Mouse (Mus musculus): ENCODE measurements at regions not wholly inside any gene's neighbourhood (a gene's known extent, or its start where the extent isn't known, plus 50 kb on each side); places are given as distances from the start of the nearest gene placed in this dataset.

DNA sequence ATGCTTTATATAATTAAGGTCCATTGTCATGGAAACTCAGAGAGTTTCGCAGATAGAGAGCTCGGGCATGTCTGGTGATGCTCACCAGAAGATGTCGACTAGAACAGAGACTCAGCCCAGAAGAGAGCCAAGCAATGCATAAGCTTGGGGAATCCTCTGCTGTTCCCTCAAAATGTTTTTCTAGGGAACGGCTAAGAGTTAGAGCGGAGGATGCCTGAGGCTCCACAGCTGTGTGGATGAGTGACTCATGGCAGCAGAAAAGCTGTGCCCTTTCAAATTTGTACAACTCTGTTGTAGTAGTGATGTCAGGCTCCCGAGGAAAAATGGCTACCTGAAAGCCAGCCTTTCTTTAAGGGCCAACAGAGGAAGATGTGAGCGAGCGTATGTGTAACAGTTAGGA lies 586.2 kb upstream of the Fam19a5 start:
- Histone ChIP-seq H3K4me1 (ENCODE audit: control insufficient read depth) (no peaks in the 10 kb centered on the region), H3K36me3 (ENCODE audit: control insufficient read depth) (no peaks in the 10 kb centered on the region), H3K4me3 (replicated peaks) (no peak overlapping the region), H3K9me3 (ENCODE audit: control insufficient read depth, low read length) (peaks cover 30% of the 10 kb centered on the region), H3K27me3 (ENCODE audit: control insufficient read depth) (no peaks in the 10 kb centered on the region)
- TF ChIP-seq GATA1 (IDR thresholded peaks at IDR 0.05; ENCODE audit: low read length) (no peak), TAL1 (IDR thresholded peaks at IDR 0.05; ENCODE audit: low read length) (no peak)

DNA sequence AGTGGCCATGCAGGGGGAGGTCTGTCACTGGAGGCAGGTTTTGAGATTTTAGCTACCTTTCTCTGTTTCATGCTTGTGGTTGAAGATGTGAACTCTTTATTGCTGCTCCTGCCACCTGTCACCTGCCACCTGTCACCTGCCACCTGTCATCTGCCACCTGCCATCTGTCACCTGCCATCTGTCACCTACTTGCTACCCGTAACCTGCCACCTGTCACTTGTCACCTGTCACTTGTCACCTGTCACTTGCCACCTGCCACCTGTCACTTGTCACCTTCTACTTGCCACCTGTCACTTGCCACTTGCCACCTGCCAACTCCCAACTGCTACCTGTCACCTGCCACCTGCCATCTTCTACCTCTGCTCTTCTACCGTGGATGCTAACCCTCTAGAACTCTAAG lies 581.2 kb upstream of the Fam19a5 start:
- H3K4me1 ChIP-seq (ENCODE audit: control insufficient read depth) = no peaks in the 10 kb centered on the region
- no peak for TF ChIP-seq GATA1 (IDR thresholded peaks at IDR 0.05; ENCODE audit: low read length)
- no peak for TF ChIP-seq TAL1 (IDR thresholded peaks at IDR 0.05; ENCODE audit: low read length)
- H3K4me3 ChIP-seq (replicated peaks) = no peak overlapping the region
- H3K27me3 ChIP-seq (ENCODE audit: control insufficient read depth) = no peaks in the 10 kb centered on the region
- peaks cover 28% of the 10 kb centered on the region for H3K9me3 ChIP-seq (ENCODE audit: control insufficient read depth, low read length)
- no peaks in the 10 kb centered on the region for H3K36me3 ChIP-seq (ENCODE audit: control insufficient read depth)

DNA sequence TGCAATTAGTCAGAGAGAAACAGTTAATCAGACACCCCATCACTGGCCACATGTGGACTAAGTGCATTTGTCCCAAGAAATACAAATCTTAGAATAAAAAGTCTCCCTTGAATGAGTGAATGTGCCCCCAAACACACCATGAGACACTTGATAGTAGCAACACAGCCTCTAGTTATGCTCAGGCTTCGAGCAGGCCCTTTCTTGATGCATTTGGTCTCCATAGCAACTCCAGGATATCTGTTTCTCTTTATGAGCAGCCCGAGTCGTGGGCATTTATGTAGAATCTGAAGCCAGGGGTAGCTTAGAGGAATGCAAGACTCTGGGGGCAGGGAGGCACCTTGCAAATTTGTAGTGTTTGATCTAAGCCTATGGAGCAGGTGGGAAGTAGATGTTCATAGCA lies 580.6 kb upstream of the Fam19a5 start:
- H3K9me3 ChIP-seq (ENCODE audit: control insufficient read depth, low read length) = peaks cover 32% of the 10 kb centered on the region
- no peaks in the 10 kb centered on the region for H3K4me1 ChIP-seq (ENCODE audit: control insufficient read depth)
- no peaks in the 10 kb centered on the region for H3K27me3 ChIP-seq (ENCODE audit: control insufficient read depth)
- H3K36me3 ChIP-seq (ENCODE audit: control insufficient read depth) = no peaks in the 10 kb centered on the region
- H3K4me3 ChIP-seq (replicated peaks) = no peak overlapping the region
- no peak for TF ChIP-seq TAL1 (IDR thresholded peaks at IDR 0.05; ENCODE audit: low read length)
- TF ChIP-seq GATA1 (IDR thresholded peaks at IDR 0.05; ENCODE audit: low read length) = no peak

DNA sequence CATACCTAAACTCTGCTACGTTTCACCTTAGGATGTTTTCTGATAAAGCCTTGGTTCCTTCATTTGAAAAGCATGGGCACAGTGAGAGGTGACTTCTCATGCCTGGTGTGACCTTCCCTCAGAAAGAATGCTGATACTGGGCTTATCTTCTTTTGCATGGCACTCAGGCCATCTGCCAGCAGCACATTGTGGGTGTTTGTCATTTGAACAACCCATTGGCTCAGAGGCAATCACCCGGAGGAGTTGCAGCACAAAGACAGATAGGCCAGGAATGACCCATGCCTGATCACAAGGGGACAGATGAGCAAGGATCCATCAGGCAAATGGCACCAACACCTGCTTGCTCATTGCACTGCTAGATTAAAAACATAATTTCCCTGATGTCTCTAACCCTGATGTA lies 572.7 kb upstream of the Fam19a5 start:
- TF ChIP-seq TAL1 (IDR thresholded peaks at IDR 0.05; ENCODE audit: low read length) (no peak), GATA1 (IDR thresholded peaks at IDR 0.05; ENCODE audit: low read length) (no peak)
- Histone ChIP-seq H3K9me3 (ENCODE audit: control insufficient read depth, low read length) (peaks cover 44% of the 10 kb centered on the region), H3K4me1 (ENCODE audit: control insufficient read depth) (no peaks in the 10 kb centered on the region), H3K4me3 (replicated peaks) (no peak overlapping the region), H3K36me3 (ENCODE audit: control insufficient read depth) (no peaks in the 10 kb centered on the region), H3K27me3 (ENCODE audit: control insufficient read depth) (no peaks in the 10 kb centered on the region)

DNA sequence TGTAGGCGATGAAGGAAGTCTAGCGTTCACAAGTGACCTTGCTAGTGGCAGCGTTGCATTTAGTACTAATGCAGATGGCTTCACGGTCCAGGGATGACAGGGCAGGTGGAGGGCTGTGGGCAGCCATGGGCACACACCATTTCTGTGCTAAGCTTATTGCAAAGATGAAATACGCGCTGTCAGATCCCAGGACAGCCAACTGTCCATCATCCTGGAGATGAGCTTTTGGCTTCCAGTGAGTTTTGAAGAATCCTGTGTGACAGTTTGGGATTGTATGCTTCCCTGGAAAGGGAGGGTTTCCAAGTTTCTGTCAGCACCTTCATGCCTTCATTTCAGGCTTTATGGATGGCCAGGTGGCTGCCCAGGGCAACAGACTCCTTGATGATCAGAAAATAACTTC lies 547.9 kb upstream of the Fam19a5 start:
- H3K27me3 ChIP-seq (ENCODE audit: control insufficient read depth) = no peaks in the 10 kb centered on the region
- no peak overlapping the region for H3K4me3 ChIP-seq (replicated peaks)
- H3K36me3 ChIP-seq (ENCODE audit: control insufficient read depth) = no peaks in the 10 kb centered on the region
- no peaks in the 10 kb centered on the region for H3K4me1 ChIP-seq (ENCODE audit: control insufficient read depth)
- peaks cover 58% of the 10 kb centered on the region for H3K9me3 ChIP-seq (ENCODE audit: control insufficient read depth, low read length)
- no peak for TF ChIP-seq GATA1 (IDR thresholded peaks at IDR 0.05; ENCODE audit: low read length)
- TF ChIP-seq TAL1 (IDR thresholded peaks at IDR 0.05; ENCODE audit: low read length) = no peak

DNA sequence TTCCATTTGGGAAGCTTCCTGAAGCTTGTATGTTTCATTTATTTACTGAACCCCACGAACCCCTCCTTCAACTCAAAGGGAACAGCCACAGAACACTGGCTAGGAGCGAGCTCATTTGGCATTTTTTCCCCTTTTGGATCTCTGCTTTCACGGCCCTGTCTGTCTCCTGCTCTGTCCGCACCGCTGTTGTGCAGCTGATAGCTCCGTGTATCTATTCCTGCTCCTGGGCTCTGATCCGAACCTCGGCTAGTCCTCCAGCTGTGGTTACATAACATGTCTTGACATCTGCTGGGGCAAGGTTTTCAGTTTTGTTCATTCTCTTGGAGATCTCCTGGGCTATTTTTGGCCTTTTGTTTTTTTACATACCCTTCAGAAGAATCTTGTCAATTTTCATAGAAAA lies 525.1 kb upstream of the Fam19a5 start:
- Histone ChIP-seq H3K4me3 (replicated peaks) (no peak overlapping the region), H3K27me3 (ENCODE audit: control insufficient read depth) (no peaks in the 10 kb centered on the region), H3K36me3 (ENCODE audit: control insufficient read depth) (no peaks in the 10 kb centered on the region), H3K4me1 (ENCODE audit: control insufficient read depth) (no peaks in the 10 kb centered on the region), H3K9me3 (ENCODE audit: control insufficient read depth, low read length) (peaks cover 41% of the 10 kb centered on the region)
- TF ChIP-seq GATA1 (IDR thresholded peaks at IDR 0.05; ENCODE audit: low read length) (no peak), TAL1 (IDR thresholded peaks at IDR 0.05; ENCODE audit: low read length) (no peak)

DNA sequence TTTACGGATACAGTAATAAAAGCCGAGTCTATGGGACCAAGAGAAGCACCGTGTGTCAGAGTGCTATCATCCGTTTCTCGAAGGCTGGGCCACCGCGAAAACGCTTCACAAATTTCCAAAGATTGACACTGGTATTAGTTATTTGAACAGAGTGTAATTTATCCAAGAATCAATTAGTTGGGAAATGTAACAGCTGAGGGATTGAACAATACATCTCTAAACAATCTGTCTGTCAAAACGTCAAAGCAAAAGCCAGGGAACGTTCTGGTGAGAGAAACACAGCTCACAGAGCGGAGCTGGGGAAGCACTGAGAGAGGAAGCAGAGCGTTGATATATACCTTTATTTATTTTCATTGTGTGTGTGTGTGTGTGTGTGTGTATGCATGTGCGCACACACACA lies 498.1 kb upstream of the Fam19a5 start:
- Histone ChIP-seq H3K27me3 (ENCODE audit: control insufficient read depth) (no peaks in the 10 kb centered on the region), H3K4me3 (replicated peaks) (no peak overlapping the region), H3K4me1 (ENCODE audit: control insufficient read depth) (no peaks in the 10 kb centered on the region), H3K36me3 (ENCODE audit: control insufficient read depth) (no peaks in the 10 kb centered on the region), H3K9me3 (ENCODE audit: control insufficient read depth, low read length) (peaks cover 41% of the 10 kb centered on the region)
- TF ChIP-seq GATA1 (IDR thresholded peaks at IDR 0.05; ENCODE audit: low read length) = no peak
- TF ChIP-seq TAL1 (IDR thresholded peaks at IDR 0.05; ENCODE audit: low read length) = no peak

DNA sequence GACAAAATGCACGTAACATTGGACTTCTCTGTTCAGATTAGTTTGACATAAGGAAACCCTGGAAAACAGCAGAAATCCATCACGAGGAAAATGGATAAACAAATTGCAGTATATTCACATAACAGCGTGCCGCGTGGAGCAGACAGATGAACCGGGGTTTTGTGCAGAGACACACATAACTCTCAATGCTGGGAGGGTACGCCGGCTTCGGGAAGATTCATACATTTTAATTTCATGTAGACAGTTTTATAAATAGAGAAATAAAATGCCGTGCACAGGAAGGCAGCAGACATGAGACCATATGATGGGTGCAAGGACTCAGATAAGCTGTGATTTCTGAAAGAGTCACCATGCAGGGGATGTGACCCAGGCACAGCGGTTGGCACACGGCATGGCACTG lies 489.9 kb upstream of the Fam19a5 start:
- H3K9me3 ChIP-seq (ENCODE audit: control insufficient read depth, low read length) = peaks cover 33% of the 10 kb centered on the region
- no peaks in the 10 kb centered on the region for H3K4me1 ChIP-seq (ENCODE audit: control insufficient read depth)
- H3K4me3 ChIP-seq (replicated peaks) = no peak overlapping the region
- H3K36me3 ChIP-seq (ENCODE audit: control insufficient read depth) = no peaks in the 10 kb centered on the region
- TF ChIP-seq TAL1 (IDR thresholded peaks at IDR 0.05; ENCODE audit: low read length) (no peak), GATA1 (IDR thresholded peaks at IDR 0.05; ENCODE audit: low read length) (no peak)
- no peaks in the 10 kb centered on the region for H3K27me3 ChIP-seq (ENCODE audit: control insufficient read depth)

DNA sequence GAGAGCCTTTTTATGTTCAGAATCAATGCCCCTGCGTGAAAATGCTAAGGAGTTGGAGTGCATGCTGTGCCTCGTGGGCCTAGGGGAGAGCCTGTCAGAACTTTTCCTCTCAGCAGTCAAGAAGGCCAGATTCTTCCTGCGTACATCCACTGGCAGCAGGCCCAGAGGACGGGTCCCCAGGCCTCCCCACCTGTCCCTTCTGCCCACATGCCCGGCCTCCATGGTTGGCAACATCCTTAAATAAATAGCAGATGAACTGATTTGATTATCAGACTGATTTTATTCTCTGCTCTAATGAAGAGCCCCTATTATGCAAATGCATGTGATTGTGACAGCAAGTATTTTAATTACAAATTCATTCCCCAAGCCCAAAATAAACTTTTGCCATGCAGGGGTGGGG lies 479.2 kb upstream of the Fam19a5 start:
- Histone ChIP-seq H3K36me3 (ENCODE audit: control insufficient read depth) (no peaks in the 10 kb centered on the region), H3K27me3 (ENCODE audit: control insufficient read depth) (no peaks in the 10 kb centered on the region), H3K9me3 (ENCODE audit: control insufficient read depth, low read length) (peaks cover 24% of the 10 kb centered on the region), H3K4me3 (replicated peaks) (no peak overlapping the region), H3K4me1 (ENCODE audit: control insufficient read depth) (no peaks in the 10 kb centered on the region)
- no peak for TF ChIP-seq GATA1 (IDR thresholded peaks at IDR 0.05; ENCODE audit: low read length)
- TF ChIP-seq TAL1 (IDR thresholded peaks at IDR 0.05; ENCODE audit: low read length) = no peak

DNA sequence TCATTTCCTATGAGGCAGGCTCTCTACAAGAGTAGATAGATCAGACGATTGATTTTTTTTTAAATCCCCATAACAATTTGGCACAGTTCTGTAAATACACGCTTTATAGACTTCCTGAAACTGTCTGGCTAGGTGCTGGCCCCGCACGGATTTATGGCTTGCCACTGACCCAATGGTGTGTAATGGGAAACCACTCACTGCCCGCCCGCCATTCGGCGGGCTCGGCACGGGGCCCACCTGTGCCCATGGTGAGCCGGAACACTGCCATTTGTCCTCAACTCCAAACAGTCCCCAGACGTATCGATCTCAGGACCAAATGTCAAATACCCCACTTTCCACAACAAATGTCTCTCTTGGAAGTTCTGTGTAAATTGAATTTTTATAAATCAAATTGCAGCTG lies 475.8 kb upstream of the Fam19a5 start:
- H3K36me3 ChIP-seq (ENCODE audit: control insufficient read depth) = no peaks in the 10 kb centered on the region
- TF ChIP-seq GATA1 (IDR thresholded peaks at IDR 0.05; ENCODE audit: low read length) (no peak), TAL1 (IDR thresholded peaks at IDR 0.05; ENCODE audit: low read length) (no peak)
- peaks cover 15% of the 10 kb centered on the region for H3K9me3 ChIP-seq (ENCODE audit: control insufficient read depth, low read length)

More for the DNA sequence above, 475.8 kb upstream of the Fam19a5 start:
- no peaks in the 10 kb centered on the region for H3K4me1 ChIP-seq (ENCODE audit: control insufficient read depth)
- no peak overlapping the region for H3K4me3 ChIP-seq (replicated peaks)
- no peaks in the 10 kb centered on the region for H3K27me3 ChIP-seq (ENCODE audit: control insufficient read depth)
